Mouse (Mus musculus): ENCODE measurements at regions not wholly inside any gene's neighbourhood (a gene's known extent, or its start where the extent isn't known, plus 50 kb on each side); places are given as distances from the start of the nearest gene placed in this dataset.

DNA sequence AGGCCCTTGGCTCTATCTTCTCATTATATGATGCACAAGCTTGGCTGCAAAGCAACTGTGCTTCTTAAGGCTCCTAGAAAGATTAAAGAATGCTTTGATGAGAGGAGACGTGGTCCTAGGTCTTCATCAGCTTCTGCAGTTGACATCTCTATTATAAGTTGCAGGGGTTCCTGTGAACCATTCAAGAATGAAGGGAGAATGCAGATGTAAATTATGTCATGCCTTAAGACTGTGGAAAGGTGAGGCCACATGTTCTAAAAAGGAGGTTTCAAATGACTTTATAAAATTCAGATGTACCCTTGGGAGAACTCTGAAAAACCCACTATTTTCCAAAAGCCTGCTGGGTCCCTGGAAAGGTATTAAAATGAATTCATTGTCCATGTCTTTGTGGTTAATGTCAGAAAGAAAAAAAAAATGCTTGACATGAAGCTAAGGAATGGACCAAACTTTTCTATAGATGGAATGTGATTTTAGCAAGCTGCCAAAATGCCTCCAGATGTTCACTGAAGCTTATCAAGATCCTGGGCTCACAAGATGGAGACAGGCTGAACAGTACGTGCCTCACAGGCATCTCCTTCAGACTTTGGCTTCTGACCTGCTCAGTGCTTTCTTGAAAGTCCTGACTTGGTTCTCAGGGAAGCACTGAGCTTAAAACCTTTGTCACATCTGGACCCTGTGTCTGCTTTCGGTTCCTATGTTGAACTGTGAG, 483.8 kb upstream of the Kazn start:
- no peaks in the 10 kb centered on the region for H3K27me3 ChIP-seq (replicated peaks)
- H3K36me3 ChIP-seq (replicated peaks in 1 of 2; ENCODE audit: control insufficient read depth in 1 of 2, insufficient read depth in 1 of 2, low read length in 1 of 2) = no peaks in the 10 kb centered on the region
- no peak overlapping the region for H3K27ac ChIP-seq (ENCODE audit: insufficient read depth, low read depth)
- dilution Hi-C loops (cut with MboI; ENCODE audit: extremely low pct_ligation_motif_present, extremely low pct_unique_long_range_greater_than_20kb, low sequenced_read_pairs) = no loop called here
- H3K79me2 ChIP-seq (replicated peaks; ENCODE audit: control insufficient read depth, extremely low read depth, insufficient read depth, poor library complexity, severe bottlenecking) = no peaks in the 10 kb centered on the region
- peaks cover 86% of the 10 kb centered on the region for H3K9me3 ChIP-seq (replicated peaks; ENCODE audit: low read length)
- TF ChIP-seq NRF1 (IDR thresholded peaks at IDR 0.05; ENCODE audit: low read depth, low read length) = no peak
- TF ChIP-seq ZKSCAN1 (IDR thresholded peaks at IDR 0.05; ENCODE audit: borderline replicate concordance, low read depth, low read length) = no peak
- TF ChIP-seq RCOR1 (conservative IDR thresholded peaks at IDR 0.05; ENCODE audit: low read depth, low read length) = no peak
- TF ChIP-seq RAD21 (IDR thresholded peaks at IDR 0.05; ENCODE audit: low read depth, low read length) = no peak
- TF ChIP-seq USF2 (conservative IDR thresholded peaks at IDR 0.05; ENCODE audit: low read depth, low read length) = no peak
- no peak for TF ChIP-seq E2F4 (IDR thresholded peaks at IDR 0.05; ENCODE audit: insufficient replicate concordance, low read depth, low read length)
- no peak for TF ChIP-seq SIN3A (IDR thresholded peaks at IDR 0.05; ENCODE audit: low read length)
- TF ChIP-seq ELF1 (IDR thresholded peaks at IDR 0.05; ENCODE audit: low read depth, low read length) = no peak
- TF ChIP-seq SMC3 (IDR thresholded peaks at IDR 0.05; ENCODE audit: low read depth, low read length) = no peak
- no peak for TF ChIP-seq ZMIZ1 (IDR thresholded peaks at IDR 0.05; ENCODE audit: low read depth, low read length)
- TF ChIP-seq GABPA (IDR thresholded peaks at IDR 0.05; ENCODE audit: insufficient replicate concordance, low read depth, low read length) = no peak
- no peak for TF ChIP-seq TBP (conservative IDR thresholded peaks at IDR 0.05; ENCODE audit: low read depth, low read length)
- TF ChIP-seq POLR2A (IDR thresholded peaks at IDR 0.05; ENCODE audit: low read depth, low read length) = no peak
- no peaks in the 10 kb centered on the region for H3K4me1 ChIP-seq (ENCODE audit: control insufficient read depth in 1 of 2, insufficient read depth in 2 of 2)
- DNase-seq (ENCODE audit: extremely low read depth) = no peak
- in situ Hi-C loops (cut with MboI; ENCODE audit: low pct_ligation_motif_present, low pct_unique_long_range_greater_than_20kb, low sequenced_read_pairs) = no loop called here
- no peak overlapping the region for H3K9ac ChIP-seq (ENCODE audit: insufficient read depth, low read depth)
- H3K4me2 ChIP-seq (ENCODE audit: insufficient read depth, low read depth, poor library complexity, severe bottlenecking) = no peak overlapping the region
- no peak overlapping the region for H3K4me3 ChIP-seq (replicated peaks in 1 of 3; ENCODE audit: low read depth in 2 of 3, low read length in 2 of 3, poor library complexity in 1 of 3)

DNA sequence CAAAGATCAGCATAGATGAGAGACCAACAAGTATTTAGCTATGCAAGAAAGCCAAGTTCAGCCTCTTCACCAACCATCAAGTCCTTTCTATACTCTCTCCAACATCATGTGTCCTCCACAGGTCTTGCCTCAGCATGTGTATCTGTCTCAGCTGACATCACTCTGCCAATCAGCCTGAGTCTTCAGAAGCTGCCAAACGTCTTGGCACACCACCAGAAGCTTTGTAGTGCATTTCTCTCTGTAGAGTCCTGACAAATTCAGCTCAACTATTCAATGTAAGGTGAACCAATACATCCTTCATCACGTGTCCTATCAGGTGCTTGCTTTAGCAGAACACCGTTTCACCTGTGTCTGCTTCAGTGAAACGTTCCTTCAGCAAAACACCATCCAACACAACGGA, 462.4 kb upstream of the Kazn start:
- no peak for TF ChIP-seq MEF2A (IDR thresholded peaks at IDR 0.05; ENCODE audit: borderline replicate concordance, low read depth, low read length)
- TF ChIP-seq BHLHE40 (IDR thresholded peaks at IDR 0.05; ENCODE audit: low read depth, low read length) = no peak
- no peak for TF ChIP-seq CTCF (conservative IDR thresholded peaks at IDR 0.05 in 1 of 2, IDR thresholded peaks at IDR 0.05 in 1 of 2; ENCODE audit: low read depth in 2 of 2, low read length in 2 of 2)
- TF ChIP-seq PAX5 (IDR thresholded peaks at IDR 0.05; ENCODE audit: low read length) = no peak
- TF ChIP-seq E2F4 (IDR thresholded peaks at IDR 0.05; ENCODE audit: insufficient replicate concordance, low read depth, low read length) = no peak
- no peak for TF ChIP-seq CHD2 (IDR thresholded peaks at IDR 0.05; ENCODE audit: low read length)
- in situ Hi-C loops (cut with MboI; ENCODE audit: low pct_ligation_motif_present, low pct_unique_long_range_greater_than_20kb, low sequenced_read_pairs) (no loop called here), dilution Hi-C loops (cut with MboI; ENCODE audit: extremely low pct_ligation_motif_present, extremely low pct_unique_long_range_greater_than_20kb, low sequenced_read_pairs) (no loop called here)
- no peak for DNase-seq (ENCODE audit: extremely low read depth)
- Histone ChIP-seq H3K4me2 (ENCODE audit: insufficient read depth, low read depth, poor library complexity, severe bottlenecking) (no peak overlapping the region), H3K27me3 (replicated peaks) (no peaks in the 10 kb centered on the region), H3K27ac (ENCODE audit: insufficient read depth, low read depth) (no peak overlapping the region), H3K4me1 (ENCODE audit: control insufficient read depth in 1 of 2, insufficient read depth in 2 of 2) (no peaks in the 10 kb centered on the region), H3K9me3 (replicated peaks; ENCODE audit: low read length) (peaks cover 62% of the 10 kb centered on the region), H3K36me3 (replicated peaks in 1 of 2; ENCODE audit: control insufficient read depth in 1 of 2, insufficient read depth in 1 of 2, low read length in 1 of 2) (no peaks in the 10 kb centered on the region), H3K9ac (ENCODE audit: insufficient read depth, low read depth) (no peak overlapping the region), H3K79me2 (replicated peaks; ENCODE audit: control insufficient read depth, extremely low read depth, insufficient read depth, poor library complexity, severe bottlenecking) (no peaks in the 10 kb centered on the region), H3K4me3 (replicated peaks in 1 of 3; ENCODE audit: low read depth in 2 of 3, low read length in 2 of 3, poor library complexity in 1 of 3) (no peak overlapping the region)

Measured in CH12.LX (cell line).